In the genomic region with DNA sequence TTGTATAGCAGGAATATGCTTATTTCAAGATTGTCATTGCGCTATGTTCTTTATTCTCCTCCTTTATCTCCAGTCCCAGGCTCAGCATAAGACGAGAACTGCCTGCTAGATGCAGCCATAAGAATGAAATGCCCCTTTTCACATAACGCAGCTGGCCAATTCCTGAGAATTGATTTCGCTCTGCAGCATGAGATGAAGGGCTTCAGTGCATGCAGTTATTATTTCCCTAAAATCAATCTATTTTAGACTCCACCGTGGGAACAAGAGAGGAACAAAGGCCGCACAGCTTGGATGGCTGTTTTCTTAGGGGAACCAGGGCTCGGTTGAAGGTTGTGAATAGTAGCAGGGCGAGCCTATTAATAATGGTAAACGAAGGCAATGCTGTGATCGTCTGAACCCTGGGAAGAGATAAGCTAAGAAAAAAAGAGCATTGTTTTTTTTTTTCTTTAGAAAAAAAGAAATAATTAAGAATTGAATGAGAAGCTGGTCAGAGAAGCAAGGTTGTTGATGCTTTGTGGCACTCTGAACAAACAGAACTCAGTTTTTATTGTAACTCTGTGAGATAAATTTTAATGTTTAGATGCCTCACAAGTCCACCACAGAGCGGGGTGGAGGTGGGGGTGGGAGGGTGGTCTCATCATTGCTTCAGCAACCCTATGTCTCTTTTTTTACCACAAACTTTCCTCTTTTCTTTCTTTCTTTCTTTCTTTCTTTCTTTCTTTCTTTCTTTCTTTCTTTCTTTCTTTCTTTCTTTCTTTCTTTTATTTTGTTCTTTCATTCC, we compare ENCODE assay signal across 17 mouse cellular contexts.
DNase-seq lines count a peak whose midpoint lies in the region; ATAC-seq lines count a peak whose summit lies in the region.
"Had no signal": no experiment of that assay in that cellular context is flagged by ENCODE, and none has a peak within 500 bp of the region (broad histone marks: within the 10 kb centered on the region; RNA-seq: fewer than 3 reads in every experiment).

No protein-coding gene starts in this region.

- H3K4me3 ChIP-seq in forebrain, embryonic 16.5 days (replicated peaks; ENCODE audit: low read length), result no peak overlapping the region
- H3K4me3 ChIP-seq in midbrain, embryonic 10.5 days, result no peak overlapping the region
- H3K4me3 ChIP-seq in neural tube, embryonic 13.5 days, result no peak overlapping the region
- H3K4me3 ChIP-seq: embryonic facial prominence, embryonic 15.5 days; heart, embryonic 10.5 days; layer of hippocampus, adult 2 months had no signal

- peak overlapping the region; percentile 25; the same call in 1 of the 2 replicates for H3K9ac ChIP-seq in forebrain, embryonic 16.5 days (replicated peaks; ENCODE audit: low read depth, low read length)
- H3K9ac ChIP-seq in neural tube, embryonic 13.5 days, result peak overlapping the region; percentile 17; the same call in 1 of the 2 replicates
- H3K9ac ChIP-seq: embryonic facial prominence, embryonic 15.5 days had no signal

- peak; percentile 65 for ATAC-seq in forebrain, embryonic 16.5 days
- no peak for ATAC-seq in neural tube, embryonic 13.5 days (ENCODE audit: low read depth)

- H3K4me2 ChIP-seq in forebrain, embryonic 16.5 days (ENCODE audit: low read length), result peak overlapping the region; percentile 34
- H3K4me2 ChIP-seq in neural tube, embryonic 13.5 days, result 0 out of 2 replicates have a peak overlapping the region, but pooled peaks have one; percentile 11
- H3K4me2 ChIP-seq: embryonic facial prominence, embryonic 15.5 days; liver, embryonic 11.5 days had no signal

- peaks cover 3% of the 10 kb centered on the region; the same call in 1 of the 2 replicates for H3K9me3 ChIP-seq in forebrain, embryonic 16.5 days (ENCODE audit: control insufficient read depth, low read length)
- no peaks in the 10 kb centered on the region for H3K9me3 ChIP-seq in midbrain, embryonic 10.5 days (replicated peaks)
- H3K9me3 ChIP-seq in neural tube, embryonic 13.5 days, result peaks cover 10% of the 10 kb centered on the region; the same call in 1 of the 2 replicates
- H3K9me3 ChIP-seq: embryonic facial prominence, embryonic 15.5 days; heart, embryonic 10.5 days had no signal

- H3K27ac ChIP-seq in forebrain, embryonic 16.5 days (ENCODE audit: low read length), result no peak overlapping the region; the same call in 1 of the 2 replicates
- peak overlapping the region; percentile 81 for H3K27ac ChIP-seq in midbrain, embryonic 10.5 days (replicated peaks)
- H3K27ac ChIP-seq in neural tube, embryonic 13.5 days (replicated peaks), result peak overlapping the region; percentile 43
- H3K27ac ChIP-seq: embryonic facial prominence, embryonic 15.5 days; heart, embryonic 10.5 days; layer of hippocampus, adult 2 months had no signal

- WGBS in forebrain, embryonic 16.5 days, result 12% methylated on average over 11 of the region's 11 CpGs
- 30% methylated on average over 11 of the region's 11 CpGs for WGBS in midbrain, embryonic 10.5 days
- WGBS in neural tube, embryonic 13.5 days, result 21% methylated on average over 11 of the region's 11 CpGs

- H3K27me3 ChIP-seq in forebrain, embryonic 16.5 days (replicated peaks; ENCODE audit: control insufficient read depth, insufficient read depth, low read length), result no peaks in the 10 kb centered on the region
- no peaks in the 10 kb centered on the region for H3K27me3 ChIP-seq in midbrain, embryonic 10.5 days (ENCODE audit: low read depth, poor library complexity, severe bottlenecking)
- no peaks in the 10 kb centered on the region for H3K27me3 ChIP-seq in neural tube, embryonic 13.5 days
- H3K27me3 ChIP-seq: embryonic facial prominence, embryonic 15.5 days had no signal

- H3K36me3 ChIP-seq in forebrain, embryonic 16.5 days (ENCODE audit: control insufficient read depth, insufficient read depth), result no peaks in the 10 kb centered on the region
- H3K36me3 ChIP-seq in midbrain, embryonic 10.5 days, result no peaks in the 10 kb centered on the region
- H3K36me3 ChIP-seq in neural tube, embryonic 13.5 days, result no peaks in the 10 kb centered on the region
- H3K36me3 ChIP-seq: embryonic facial prominence, embryonic 15.5 days; heart, embryonic 10.5 days had no signal

- peaks cover 4% of the 10 kb centered on the region for H3K4me1 ChIP-seq in forebrain, embryonic 16.5 days (replicated peaks; ENCODE audit: control insufficient read depth, insufficient read depth, low read length)
- peaks cover 31% of the 10 kb centered on the region for H3K4me1 ChIP-seq in midbrain, embryonic 10.5 days
- H3K4me1 ChIP-seq in neural tube, embryonic 13.5 days (replicated peaks), result peaks cover 5% of the 10 kb centered on the region
- H3K4me1 ChIP-seq: embryonic facial prominence, embryonic 15.5 days; heart, embryonic 10.5 days had no signal

- DNase-seq in embryo, embryonic 11 days, result peak; percentile 57
- DNase-seq in midbrain, embryonic 10.5 days (ENCODE audit: low spot score), result peak; percentile 38
- DNase-seq in gastrocnemius, adult 18-20 months (ENCODE audit: low spot score), result no peak
- DNase-seq in layer of hippocampus, adult 8-10 months (ENCODE audit: low spot score in 2 of 2), result no peak
- no peak for DNase-seq in right cerebral cortex, adult 18-20 months
- DNase-seq in thymus, postnatal 25 days, result no peak
- DNase-seq: B cell, adult 2 months; cerebellum, adult 8-10 months; kidney, adult 9 months; lung, postnatal 10 days; thymus, adult 18-20 months had no signal

Comparison
In these comparisons a context has a peak if more than half of its experiments do, and no peak if none do; other contexts are left out.
1. DNase-seq: peak in embryo, embryonic 11 days (single experiment) and midbrain, embryonic 10.5 days (single experiment); none in gastrocnemius, adult 18-20 months (single experiment), layer of hippocampus, adult 8-10 months (0 of 2), right cerebral cortex, adult 18-20 months (single experiment) and thymus, postnatal 25 days (single experiment).